7 mouse cellular contexts compared by ENCODE assay signal in the genomic region with DNA sequence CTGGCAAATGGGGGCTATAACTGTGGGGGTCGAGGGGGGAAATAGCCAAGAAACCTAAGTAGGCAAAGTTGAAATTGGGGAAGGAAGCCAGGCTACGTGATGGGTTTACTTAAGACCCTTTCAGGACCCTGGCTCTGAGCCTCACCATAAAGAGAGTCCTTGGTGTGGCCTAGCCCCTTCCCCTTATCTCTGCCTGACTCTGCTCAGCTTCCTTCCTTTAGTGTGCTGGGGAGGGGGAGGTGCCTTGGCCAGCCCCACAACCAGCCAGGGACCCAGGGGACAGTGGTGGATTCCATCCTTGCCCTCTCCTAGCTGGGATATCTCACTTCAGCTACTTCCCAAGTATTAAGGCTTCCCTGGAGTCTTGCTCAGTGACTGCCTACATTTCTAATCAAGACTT. TPM values are rescaled to one million over a fixed set of nuclear protein-coding genes. Genes with fewer than 3 reads are reported as not detected.
A peak's percentile ranks its signal among the peaks of the same experiment; 100 is the strongest.
DNase-seq lines count a peak whose midpoint lies in the region; ATAC-seq lines count a peak whose summit lies in the region.

No protein-coding gene starts in this region.

- peak overlapping the region; percentile 99 for H3K4me3 ChIP-seq in megakaryocyte, embryonic 14.5 days (replicated peaks)
- H3K4me3 ChIP-seq in hindbrain, embryonic 13.5 days: peak overlapping the region; percentile 94
- peak overlapping the region; percentile 88; the same call in 1 of the 2 replicates for H3K4me3 ChIP-seq in midbrain, embryonic 12.5 days

- peak overlapping the region; percentile 99 for H3K9ac ChIP-seq in hindbrain, embryonic 13.5 days
- peak overlapping the region; percentile 94 for H3K9ac ChIP-seq in midbrain, embryonic 12.5 days (replicated peaks)

- peaks cover 7% of the 10 kb centered on the region for H3K36me3 ChIP-seq in megakaryocyte, embryonic 14.5 days (replicated peaks; ENCODE audit: low read length)
- peaks cover 4% of the 10 kb centered on the region; the same call in 1 of the 2 replicates for H3K36me3 ChIP-seq in hindbrain, embryonic 13.5 days
- no peaks in the 10 kb centered on the region for H3K36me3 ChIP-seq in midbrain, embryonic 12.5 days

- peaks cover 97% of the 10 kb centered on the region for H3K4me1 ChIP-seq in megakaryocyte, embryonic 14.5 days
- peaks cover 88% of the 10 kb centered on the region for H3K4me1 ChIP-seq in hindbrain, embryonic 13.5 days (replicated peaks)
- H3K4me1 ChIP-seq in midbrain, embryonic 12.5 days: peaks cover 85% of the 10 kb centered on the region

- H3K9me3 ChIP-seq in megakaryocyte, embryonic 14.5 days: no peaks in the 10 kb centered on the region
- no peaks in the 10 kb centered on the region for H3K9me3 ChIP-seq in hindbrain, embryonic 13.5 days
- no peaks in the 10 kb centered on the region for H3K9me3 ChIP-seq in midbrain, embryonic 12.5 days

- peak; percentile 62 for DNase-seq in thymus, postnatal 25 days
- DNase-seq in yolk sac, embryonic 10.5 days (ENCODE audit: low spot score): no peak
- no peak for DNase-seq in left cerebral cortex, postnatal 25 days (ENCODE audit: low spot score in 2 of 2)

- intact Hi-C loops in left cerebral cortex, postnatal 25 days (cut with DNase I): no loop called here

- H3K27me3 ChIP-seq in megakaryocyte, embryonic 14.5 days (replicated peaks): no peaks in the 10 kb centered on the region
- peaks cover 6% of the 10 kb centered on the region; the same call in 1 of the 2 replicates for H3K27me3 ChIP-seq in hindbrain, embryonic 13.5 days
- H3K27me3 ChIP-seq in midbrain, embryonic 12.5 days: peaks cover 41% of the 10 kb centered on the region

- WGBS in hindbrain, embryonic 13.5 days: 87% methylated on average over 2 of the region's 2 CpGs
- 76% methylated on average over 2 of the region's 2 CpGs for WGBS in midbrain, embryonic 12.5 days

- no peak for ATAC-seq in megakaryocyte, adult 5-6 weeks (ENCODE audit: poor library complexity, severe bottlenecking)
- ATAC-seq in hindbrain, embryonic 13.5 days (ENCODE audit: low FRiP score): no peak
- ATAC-seq in midbrain, embryonic 12.5 days (ENCODE audit: low FRiP score, low read depth): no peak

- no peak overlapping the region for H3K27ac ChIP-seq in hindbrain, embryonic 13.5 days
- H3K27ac ChIP-seq in midbrain, embryonic 12.5 days (replicated peaks): no peak overlapping the region

- H3K4me2 ChIP-seq in hindbrain, embryonic 13.5 days: peak overlapping the region; percentile 82
- peak overlapping the region; percentile 84 for H3K4me2 ChIP-seq in midbrain, embryonic 12.5 days (replicated peaks)

RNA-seq across cellular contexts. Expression of a gene that starts 3.4 kb away (rescaled TPM):
- polyA plus RNA-seq in megakaryocyte, embryonic 14.5 days (2012; ENCODE audit: insufficient read depth, low replicate concordance): 8.3 and 9.3 TPM in 2 replicates
- 41.1 and 48.0 TPM in 2 replicates for total RNA-seq in megakaryocyte, adult 5-6 weeks (2015)
- 36.3 and 46.1 TPM in 2 replicates for total RNA-seq in megakaryocyte, adult 5-6 weeks (2017)
- 43.7 and 44.2 TPM in 2 replicates for polyA plus RNA-seq in hindbrain, embryonic 13.5 days (2015; fragmentation: Nextera tagmentation; extraction: Ambion mirVana)
- polyA plus RNA-seq in midbrain, embryonic 12.5 days (2016; fragmentation: Nextera tagmentation; extraction: Ambion mirVana): 30.8 and 34.2 TPM in 2 replicates
- 10 to 100 TPM; 68.4 to 73.0 TPM for total RNA-seq in left cerebral cortex, postnatal 25 days (2021)
